Mouse (Mus musculus) hindbrain, postnatal 0 days (tissue): ENCODE data around the gene Xcr1. TPM values are rescaled to one million over a fixed set of nuclear protein-coding genes. Genes with fewer than 3 reads are reported as not detected.

Source experiments
- ATAC-seq: fragments of 200-750 bp; cut with Nextera tagmentation; 2 replicates; pipeline ENCODE4 v1.8.0; 2017; ENCODE audit warnings: mild to moderate bottlenecking, moderate TSS enrichment, moderate library complexity
- DNase-seq: peaks from one replicate; pipeline ENCODE4 v3.0.0-alpha.2; 2015; ENCODE audit warnings: low spot score
- H3K27ac ChIP-seq: fragments of 300-500 bp; sonication (generic); 2 replicates; pipeline ENCODE4 v1.5.1; 2014; ENCODE audit warnings: mild to moderate bottlenecking
- H3K27me3 ChIP-seq: fragments of 300-500 bp; sonication (generic); 2 replicates; pipeline ENCODE4 v1.6.1; 2014; ENCODE audit warnings: low read length, mixed read lengths; ENCODE audit not compliant: insufficient read depth
- H3K36me3 ChIP-seq: fragments of 300-500 bp; sonication (generic); 2 replicates; pipeline ENCODE4 v1.6.1; 2014; ENCODE audit warnings: low read length, mixed read lengths; ENCODE audit not compliant: insufficient read depth
- H3K4me1 ChIP-seq: fragments of 300-500 bp; sonication (generic); 2 replicates; pipeline ENCODE4 v1.6.1; 2014; ENCODE audit warnings: antibody characterized with exemption, low read length, mixed read lengths; ENCODE audit not compliant: insufficient read depth
- H3K4me2 ChIP-seq: fragments of 300-500 bp; sonication (generic); 2 replicates; pipeline ENCODE4 v1.6.1; 2014; ENCODE audit warnings: low read depth, mild to moderate bottlenecking, low read length, moderate library complexity, mixed read lengths
- H3K4me3 ChIP-seq: fragments of 300-500 bp; sonication (generic); 2 replicates; pipeline ENCODE4 v1.5.1; 2014; ENCODE audit warnings: low read length
- H3K9ac ChIP-seq: fragments of 300-500 bp; sonication (generic); replicated peaks from 2 replicates; pipeline ENCODE4 v1.6.1; 2014; ENCODE audit warnings: mild to moderate bottlenecking, low read length, moderate library complexity, mixed read lengths
- H3K9me3 ChIP-seq: fragments of 300-500 bp; sonication (generic); 2 replicates; pipeline ENCODE4 v1.6.1; 2016; ENCODE audit warnings: low read length, mixed read lengths
- CTCF ChIP-seq: IDR thresholded peaks from 2 replicates; pipeline ENCODE4 v1.5.1; 2016; ENCODE audit warnings: antibody characterized with exemption, control low read depth, low read depth
- WGBS: fragments of 180-500 bp; shearing (Covaris S2); extraction: QIAGEN DNeasy Blood & Tissue Kit; methylation state at CpG from one replicate; pipeline ENCODE4 v1.1.7; 2014; 5-methylcytosine and 5-hydroxymethylcytosine counted together
- polyA plus RNA-seq: library from polyadenylated mRNA; unstranded; fragments of >200 nt; fragmentation: Nextera tagmentation; extraction: Ambion mirVana; gene quantifications from 2 replicates; pipeline ENCODE4 v1.2.1, GENCODE M21; 2015
- total RNA-seq: library from RNA; depleted of rRNA; stranded (reverse); fragments of >200 nt; gene quantifications from 2 replicates; pipeline ENCODE4 v1.2.3, GENCODE M21; 2014; rRNA removed

Gene Xcr1
- total RNA-seq (not detected in 2 replicates), polyA plus RNA-seq (0.05 and 0.10 TPM in 2 replicates)

- Histone ChIP-seq H3K4me2 (no peak within 1 kb of the TSS), H3K4me1 (no peaks in the 10 kb centered on the region), H3K9ac (no peak within 1 kb of the TSS), H3K9me3 (no peaks in the 10 kb centered on the region), H3K4me3 (no peak within 1 kb of the TSS), H3K36me3 (no peaks in the 10 kb centered on the region), H3K27me3 (no peaks in the 10 kb centered on the region), H3K27ac (no peak within 1 kb of the TSS)
- WGBS, result 90% methylated on average over 9 of the region's 9 CpGs
- no peak for ATAC-seq
- TF ChIP-seq CTCF, result no peak
- no peak for DNase-seq
Measured at GRCm38 (mm10) chr9:123861929-123862328, at the start of gene Xcr1. Xcr1 (minus strand) TSS chr9:123862029.

- WGBS, result 72% methylated on average over 4 of the region's 4 CpGs
- DNase-seq (no peak), ATAC-seq (no peak)
- Histone ChIP-seq H3K4me2 (no peak overlapping the region), H3K4me3 (no peak overlapping the region), H3K9me3 (no peaks in the 10 kb centered on the region), H3K27ac (no peak overlapping the region), H3K27me3 (no peaks in the 10 kb centered on the region), H3K4me1 (no peaks in the 10 kb centered on the region), H3K9ac (no peak overlapping the region), H3K36me3 (no peaks in the 10 kb centered on the region)
- TF ChIP-seq CTCF, result no peak
Measured at GRCm38 (mm10) chr9:123872049-123872448, 10.2 kb upstream of the Xcr1 start.

- Histone ChIP-seq H3K9ac (no peak overlapping the region), H3K4me3 (no peak overlapping the region), H3K4me2 (no peak overlapping the region), H3K9me3 (no peaks in the 10 kb centered on the region), H3K27me3 (no peaks in the 10 kb centered on the region), H3K4me1 (no peaks in the 10 kb centered on the region), H3K27ac (no peak overlapping the region), H3K36me3 (no peaks in the 10 kb centered on the region)
- WGBS, result 59% methylated on average over 4 of the region's 6 CpGs
- ATAC-seq (no peak), DNase-seq (no peak)
- TF ChIP-seq CTCF, result no peak
Measured at GRCm38 (mm10) chr9:123869167-123869784, 7.4 kb upstream of the Xcr1 start.

GRCm38 (mm10) chr9:123863641-123864040 lies 1.8 kb upstream of the Xcr1 start:
- no peaks in the 10 kb centered on the region for H3K36me3 ChIP-seq
- no peak overlapping the region for H3K4me3 ChIP-seq
- no peaks in the 10 kb centered on the region for H3K27me3 ChIP-seq
- no peaks in the 10 kb centered on the region for H3K4me1 ChIP-seq
- H3K4me2 ChIP-seq, result no peak overlapping the region
- no peak for ATAC-seq
- H3K9me3 ChIP-seq, result no peaks in the 10 kb centered on the region
- 100% methylated on average over 1 of the region's 1 CpGs for WGBS
- TF ChIP-seq CTCF, result no peak
- no peak overlapping the region for H3K9ac ChIP-seq
- no peak for DNase-seq
- H3K27ac ChIP-seq, result no peak overlapping the region

DNA sequence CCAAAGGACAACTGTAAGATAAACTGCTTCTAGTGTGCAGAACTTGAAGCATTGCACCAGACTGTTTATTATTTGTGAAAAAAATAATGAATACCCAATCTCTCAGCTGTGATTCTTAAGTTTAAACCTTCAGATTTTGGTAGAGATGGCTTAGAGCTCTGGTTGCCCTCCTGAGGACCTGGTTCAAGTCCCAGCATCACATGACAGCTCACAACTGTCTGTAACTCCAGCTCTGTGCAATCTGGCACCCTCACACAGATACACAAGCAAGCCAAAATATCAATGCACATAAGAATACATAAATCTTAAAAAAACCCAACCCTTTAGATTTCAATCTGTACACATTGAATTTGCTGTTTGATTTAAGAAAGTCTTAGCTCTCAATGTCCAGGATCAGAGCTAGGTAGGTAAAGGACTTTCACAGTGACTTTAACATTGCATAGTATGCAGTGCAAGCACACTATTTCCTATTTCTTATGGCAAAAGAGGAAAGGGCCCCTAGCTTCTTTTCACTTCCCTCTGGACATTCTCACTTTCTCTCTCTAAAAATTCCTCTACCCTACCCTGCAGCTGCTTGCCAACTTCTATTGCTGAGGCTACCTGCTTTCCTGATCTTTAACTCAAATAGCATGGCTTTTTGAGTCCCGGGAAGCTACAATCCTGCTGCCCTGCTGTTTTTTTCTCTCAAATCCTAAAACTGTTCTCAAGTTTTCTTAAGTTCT lies 1.2 kb upstream of the Xcr1 start:
- DNase-seq, result no peak
- ATAC-seq, result no peak
- H3K36me3 ChIP-seq, result no peaks in the 10 kb centered on the region
- no peak overlapping the region for H3K4me3 ChIP-seq
- TF ChIP-seq CTCF, result no peak
- H3K9me3 ChIP-seq, result no peaks in the 10 kb centered on the region
- H3K9ac ChIP-seq, result no peak overlapping the region
- WGBS, result 86% methylated on average over 1 of the region's 1 CpGs
- H3K27me3 ChIP-seq, result no peaks in the 10 kb centered on the region
- no peaks in the 10 kb centered on the region for H3K4me1 ChIP-seq
- no peak overlapping the region for H3K27ac ChIP-seq
- H3K4me2 ChIP-seq, result no peak overlapping the region

GRCm38 (mm10) chr9:123856836-123857235 lies 5.0 kb downstream of the Xcr1 start:
- Histone ChIP-seq H3K36me3 (no peaks in the 10 kb centered on the region), H3K4me2 (no peak overlapping the region), H3K27me3 (no peaks in the 10 kb centered on the region), H3K27ac (no peak overlapping the region), H3K9me3 (no peaks in the 10 kb centered on the region), H3K4me3 (no peak overlapping the region), H3K9ac (no peak overlapping the region), H3K4me1 (peaks cover 4% of the 10 kb centered on the region)
- ATAC-seq (no peak), DNase-seq (no peak)
- WGBS, result 88% methylated on average over 2 of the region's 2 CpGs
- TF ChIP-seq CTCF, result no peak
